Mouse (Mus musculus): ENCODE data around the gene Flvcr2. TPM values are rescaled to one million over a fixed set of nuclear protein-coding genes. Genes with fewer than 3 reads are reported as not detected.

The Flvcr2 gene
- total and polyA plus RNA-seq, 3 experiments = 0.04 to 0.17 TPM; not detected in 1

DNA sequence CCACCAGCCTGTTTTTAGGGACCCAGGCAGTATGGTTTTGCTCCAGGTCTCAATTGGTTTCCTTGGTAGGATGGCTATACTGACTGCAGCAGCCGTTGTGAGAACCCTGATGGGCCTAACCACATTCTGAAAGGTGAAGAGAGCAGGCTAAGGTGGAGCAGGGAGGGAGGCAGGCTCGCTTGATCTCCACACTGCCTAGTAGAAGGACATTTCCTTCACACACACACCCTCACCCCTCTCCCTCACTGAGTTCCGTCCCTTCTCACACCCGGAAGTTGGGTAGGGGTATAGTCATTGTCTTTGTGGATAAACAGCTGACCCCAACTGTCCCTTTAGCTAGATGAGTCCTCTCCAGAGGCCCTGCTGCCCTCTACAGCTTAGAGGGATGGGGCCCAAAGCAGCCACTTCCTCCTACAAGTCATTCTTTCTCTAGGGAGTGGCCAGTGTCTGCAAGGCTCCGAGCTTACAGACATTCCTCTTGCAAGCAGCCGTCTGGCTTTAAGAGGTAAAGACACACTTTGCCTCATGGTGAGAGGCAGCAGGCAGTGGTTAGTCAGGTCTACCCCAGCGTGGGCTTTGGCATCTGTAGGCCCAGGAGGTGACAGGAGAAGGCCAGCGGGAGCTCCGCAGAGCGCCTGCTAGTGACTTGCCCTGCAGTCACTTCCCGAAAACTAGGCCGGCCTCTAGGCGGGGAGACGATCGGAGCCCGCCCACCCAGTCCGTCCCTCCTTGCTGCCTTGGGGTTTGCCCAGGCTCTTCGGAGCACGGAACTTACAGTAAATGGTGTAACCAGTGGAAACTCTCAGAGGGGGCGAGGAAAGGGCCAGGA is 41.1 kb upstream of the Flvcr2 start:
- Histone ChIP-seq H3K27ac (ENCODE audit: insufficient read depth, low read depth) (peak overlapping the region; percentile 99), H3K27me3 (replicated peaks) (no peaks in the 10 kb centered on the region), H3K4me1 (ENCODE audit: control insufficient read depth in 1 of 2, insufficient read depth in 2 of 2) (peaks cover 54 to 97% of the 10 kb centered on the region in 2 experiments), H3K9me3 (replicated peaks; ENCODE audit: low read length) (no peaks in the 10 kb centered on the region), H3K36me3 (replicated peaks in 1 of 2; ENCODE audit: control insufficient read depth in 1 of 2, insufficient read depth in 1 of 2, low read length in 1 of 2) (peaks cover 27 to 59% of the 10 kb centered on the region in 2 experiments), H3K4me2 (ENCODE audit: insufficient read depth, low read depth, poor library complexity, severe bottlenecking) (peak overlapping the region; percentile 55), H3K4me3 (replicated peaks in 1 of 3; ENCODE audit: low read depth in 2 of 3, low read length in 2 of 3, poor library complexity in 1 of 3) (peak overlapping the region; percentile 16 to 54 (median 41)), H3K9ac (ENCODE audit: insufficient read depth, low read depth) (peak overlapping the region; percentile 84), H3K79me2 (replicated peaks; ENCODE audit: control insufficient read depth, extremely low read depth, insufficient read depth, poor library complexity, severe bottlenecking) (peaks cover 1% of the 10 kb centered on the region; the same call in 1 of the 2 replicates)
- in situ Hi-C loops (cut with MboI; ENCODE audit: low pct_ligation_motif_present, low pct_unique_long_range_greater_than_20kb, low sequenced_read_pairs) = no loop called here
- dilution Hi-C loops (cut with MboI; ENCODE audit: extremely low pct_ligation_motif_present, extremely low pct_unique_long_range_greater_than_20kb, low sequenced_read_pairs) = no loop called here
- DNase-seq (ENCODE audit: extremely low read depth) = peak; percentile 87
- peak; percentile 42 for TF ChIP-seq HCFC1 (IDR thresholded peaks at IDR 0.05; ENCODE audit: low read depth, low read length)
- TF ChIP-seq MXI1 (IDR thresholded peaks at IDR 0.05; ENCODE audit: low read depth, low read length) = peak; percentile 85; the same call in 1 of the 2 replicates
- peak; percentile 57 for TF ChIP-seq IRF4 (IDR thresholded peaks at IDR 0.05; ENCODE audit: low read depth, low read length)
- no peak for TF ChIP-seq ZMIZ1 (IDR thresholded peaks at IDR 0.05; ENCODE audit: low read depth, low read length)
- TF ChIP-seq ELF1 (IDR thresholded peaks at IDR 0.05; ENCODE audit: low read depth, low read length) = peak; percentile 86
- TF ChIP-seq ETS1 (conservative IDR thresholded peaks at IDR 0.05; ENCODE audit: low read depth, low read length) = peak; percentile 72
- no peak for TF ChIP-seq ZNF384 (IDR thresholded peaks at IDR 0.05; ENCODE audit: low read depth, low read length)
- TF ChIP-seq MEF2A (IDR thresholded peaks at IDR 0.05; ENCODE audit: borderline replicate concordance, low read depth, low read length) = peak; percentile 53; the same call in 1 of the 2 replicates
- peak; percentile 76 for TF ChIP-seq POLR2A (IDR thresholded peaks at IDR 0.05; ENCODE audit: low read depth, low read length)
- no peak; the same call in 1 of the 2 replicates for TF ChIP-seq NRF1 (IDR thresholded peaks at IDR 0.05; ENCODE audit: low read depth, low read length)
- peak; percentile 75 for TF ChIP-seq NELFE (IDR thresholded peaks at IDR 0.05; ENCODE audit: low read depth, low read length)
- TF ChIP-seq SMC3 (IDR thresholded peaks at IDR 0.05; ENCODE audit: low read depth, low read length) = peak; percentile 11; the same call in 1 of the 2 replicates
- TF ChIP-seq MAX (IDR thresholded peaks at IDR 0.05; ENCODE audit: low read length) = no peak
- TF ChIP-seq USF2 (conservative IDR thresholded peaks at IDR 0.05; ENCODE audit: low read depth, low read length) = no peak
- TF ChIP-seq RCOR1 (conservative IDR thresholded peaks at IDR 0.05; ENCODE audit: low read depth, low read length) = no peak; the same call in 1 of the 2 replicates
- 0 out of 2 replicates have a peak, but pooled peaks have one; percentile 28 for TF ChIP-seq MAZ (IDR thresholded peaks at IDR 0.05; ENCODE audit: low read depth, low read length)
- no peak for TF ChIP-seq TBP (conservative IDR thresholded peaks at IDR 0.05; ENCODE audit: low read depth, low read length)
- peak in 1 of 2 experiments; percentile 29; a peak in 2 of 4 replicates for TF ChIP-seq CTCF (conservative IDR thresholded peaks at IDR 0.05 in 1 of 2, IDR thresholded peaks at IDR 0.05 in 1 of 2; ENCODE audit: low read depth in 2 of 2, low read length in 2 of 2)
- no peak for TF ChIP-seq MAFK (IDR thresholded peaks at IDR 0.05; ENCODE audit: insufficient replicate concordance, low read length)
- TF ChIP-seq BHLHE40 (IDR thresholded peaks at IDR 0.05; ENCODE audit: low read depth, low read length) = peak; percentile 48
- TF ChIP-seq TCF12 (IDR thresholded peaks at IDR 0.05; ENCODE audit: low read depth, low read length) = peak; percentile 72
- 0 out of 2 replicates have a peak, but pooled peaks have one; percentile 5 for TF ChIP-seq KAT2A (IDR thresholded peaks at IDR 0.05; ENCODE audit: insufficient replicate concordance, low read length)
- TF ChIP-seq EP300 (IDR thresholded peaks at IDR 0.05; ENCODE audit: low read length) = peak; percentile 6; the same call in 1 of the 2 replicates
